Mouse (Mus musculus) neural tube, embryonic 12.5 days (tissue): ENCODE measurements around the gene Adrb1. TPM values are rescaled to one million over a fixed set of nuclear protein-coding genes. Genes with fewer than 3 reads are reported as not detected.

ENCODE experiments used
- ATAC-seq: fragments of 200-750 bp; cut with Nextera tagmentation; 2 replicates; pipeline ENCODE4 v1.8.0; 2017; ENCODE audit warnings: low read depth, mild to moderate bottlenecking, moderate TSS enrichment, moderate library complexity; ENCODE audit not compliant: low FRiP score
- H3K27ac ChIP-seq: fragments of 300-500 bp; sonication (generic); 2 replicates; pipeline ENCODE4 v1.5.1; 2016
- H3K27me3 ChIP-seq: fragments of 300-500 bp; sonication (generic); replicated peaks from 2 replicates; pipeline ENCODE4 v1.6.1; 2016; ENCODE audit warnings: mild to moderate bottlenecking
- H3K36me3 ChIP-seq: fragments of 300-500 bp; sonication (generic); 2 replicates; pipeline ENCODE4 v1.6.1; 2016; ENCODE audit warnings: mild to moderate bottlenecking
- H3K4me1 ChIP-seq: fragments of 300-500 bp; sonication (generic); 2 replicates; pipeline ENCODE4 v1.6.1; 2016
- H3K4me2 ChIP-seq: fragments of 300-500 bp; sonication (generic); replicated peaks from 2 replicates; pipeline ENCODE4 v1.6.1; 2016; ENCODE audit warnings: mild to moderate bottlenecking
- H3K4me3 ChIP-seq: fragments of 300-500 bp; sonication (generic); 2 replicates; pipeline ENCODE4 v1.5.1; 2016
- H3K9ac ChIP-seq: fragments of 300-500 bp; sonication (generic); 2 replicates; pipeline ENCODE4 v1.6.1; 2016; ENCODE audit warnings: mild to moderate bottlenecking
- H3K9me3 ChIP-seq: fragments of 300-500 bp; sonication (generic); 2 replicates; pipeline ENCODE4 v1.6.1; 2016; ENCODE audit warnings: mild to moderate bottlenecking
- WGBS: fragments of 180-500 bp; shearing (Covaris S2); methylation state at CpG from one replicate; pipeline ENCODE4 v1.1.7; 2016; 5-methylcytosine and 5-hydroxymethylcytosine counted together
- polyA plus RNA-seq: library from polyadenylated mRNA; unstranded; fragments of >200 nt; fragmentation: Nextera tagmentation; extraction: Ambion mirVana; gene quantifications from 2 replicates; pipeline ENCODE4 v1.2.1, GENCODE M21; 2016

The Adrb1 gene
- polyA plus RNA-seq, 1 experiment from 2014 or later: 0.30 TPM

GRCm38 (mm10) chr19:56760306-56760940 lies 38.4 kb downstream of the Adrb1 start:
- WGBS: 90% methylated on average over 8 of the region's 8 CpGs
- ATAC-seq: no peak

GRCm38 (mm10) chr19:56761096-56761495 lies 39.1 kb downstream of the Adrb1 start:
- Histone ChIP-seq H3K4me1 (no peaks in the 10 kb centered on the region), H3K36me3 (no peaks in the 10 kb centered on the region), H3K9me3 (no peaks in the 10 kb centered on the region), H3K4me2 (no peak overlapping the region), H3K27ac (no peak overlapping the region), H3K9ac (no peak overlapping the region), H3K4me3 (no peak overlapping the region), H3K27me3 (no peaks in the 10 kb centered on the region)
- ATAC-seq: no peak
- 86% methylated on average over 5 of the region's 5 CpGs for WGBS

More at GRCm38 (mm10) chr19:56760306-56760940, 38.4 kb downstream of the Adrb1 start:
- Histone ChIP-seq H3K4me1 (no peaks in the 10 kb centered on the region), H3K27ac (no peak overlapping the region), H3K27me3 (no peaks in the 10 kb centered on the region), H3K9me3 (no peaks in the 10 kb centered on the region), H3K36me3 (no peaks in the 10 kb centered on the region), H3K4me2 (no peak overlapping the region), H3K4me3 (no peak overlapping the region), H3K9ac (no peak overlapping the region)

- WGBS: 84% methylated on average over 2 of the region's 2 CpGs
- no peaks in the 10 kb centered on the region for H3K27me3 ChIP-seq
- no peaks in the 10 kb centered on the region for H3K9me3 ChIP-seq
- no peak overlapping the region for H3K27ac ChIP-seq
- H3K4me3 ChIP-seq: no peak overlapping the region
- H3K4me1 ChIP-seq: no peaks in the 10 kb centered on the region
- H3K36me3 ChIP-seq: no peaks in the 10 kb centered on the region
- no peak overlapping the region for H3K9ac ChIP-seq
- no peak for ATAC-seq
- H3K4me2 ChIP-seq: no peak overlapping the region
Observed at GRCm38 (mm10) chr19:56761727-56762126, 39.7 kb downstream of the Adrb1 start.

DNA sequence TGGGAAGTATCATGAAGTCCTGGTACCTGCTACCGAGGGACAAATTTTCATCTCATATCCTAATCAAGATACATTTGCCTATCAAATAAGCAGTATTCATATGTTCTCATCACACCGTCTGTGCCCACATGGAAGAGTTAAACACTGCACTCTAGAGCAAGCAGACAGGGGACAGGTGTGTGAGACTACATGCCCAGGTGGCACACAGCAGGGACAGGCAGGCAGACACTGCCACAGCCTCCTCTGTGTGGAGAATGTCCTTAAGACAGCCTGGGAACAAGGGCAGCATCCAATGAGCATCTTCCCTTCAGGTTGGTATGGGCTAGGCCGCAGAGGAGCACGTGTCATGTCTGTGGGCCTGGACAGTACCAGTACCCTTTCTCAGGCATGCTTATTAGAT lies 40.7 kb downstream of the Adrb1 start:
- no peak overlapping the region for H3K27ac ChIP-seq
- no peak overlapping the region for H3K4me3 ChIP-seq
- H3K9ac ChIP-seq: no peak overlapping the region
- 98% methylated on average over 4 of the region's 4 CpGs for WGBS
- no peaks in the 10 kb centered on the region for H3K4me1 ChIP-seq
- H3K9me3 ChIP-seq: no peaks in the 10 kb centered on the region
- ATAC-seq: no peak
- H3K36me3 ChIP-seq: no peaks in the 10 kb centered on the region
- no peaks in the 10 kb centered on the region for H3K27me3 ChIP-seq
- H3K4me2 ChIP-seq: no peak overlapping the region

DNA sequence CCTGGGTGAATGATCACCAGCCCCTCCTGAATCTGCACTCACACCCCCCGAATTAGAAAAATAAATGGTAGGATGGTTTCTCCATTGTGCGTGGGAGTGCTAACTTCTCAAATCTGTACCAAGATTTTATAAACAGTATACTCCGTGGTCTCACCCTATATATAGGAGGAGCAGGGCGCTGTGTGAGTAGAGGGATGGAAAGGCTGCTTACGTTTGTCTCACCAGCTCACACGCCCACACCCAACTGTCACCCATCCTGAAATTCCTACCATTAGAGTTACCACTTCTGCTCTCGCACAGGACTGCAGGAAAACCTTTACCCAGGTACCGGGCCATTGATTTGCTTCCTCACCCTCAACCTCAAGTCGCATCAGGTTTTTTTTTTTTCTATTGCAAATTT lies 47.0 kb downstream of the Adrb1 start:
- no peaks in the 10 kb centered on the region for H3K27me3 ChIP-seq
- H3K4me3 ChIP-seq: no peak overlapping the region
- no peaks in the 10 kb centered on the region for H3K9me3 ChIP-seq
- no peak overlapping the region for H3K27ac ChIP-seq
- no peaks in the 10 kb centered on the region for H3K36me3 ChIP-seq
- WGBS: 90% methylated on average over 9 of the region's 9 CpGs
- no peak overlapping the region for H3K4me2 ChIP-seq
- ATAC-seq: no peak
- H3K4me1 ChIP-seq: no peaks in the 10 kb centered on the region
- no peak overlapping the region for H3K9ac ChIP-seq

DNA sequence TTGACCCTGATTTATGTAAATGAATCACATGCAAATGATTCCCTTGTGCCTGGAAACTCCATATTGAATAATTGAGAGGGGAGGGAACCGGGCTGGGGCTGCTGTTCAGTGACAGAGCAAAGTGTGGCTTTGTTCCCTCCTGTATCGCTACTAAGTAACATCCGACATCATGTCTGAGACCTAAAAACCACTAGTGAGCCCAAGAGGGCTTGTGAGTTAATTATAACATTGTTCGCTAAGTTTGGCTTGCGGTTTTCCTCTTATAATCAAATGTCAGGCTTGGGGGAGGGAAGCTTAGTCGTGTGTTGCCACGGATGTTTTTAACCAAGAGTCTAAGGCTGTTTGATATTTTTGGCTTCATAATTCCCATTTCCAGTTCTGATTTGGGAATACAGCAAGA lies 50.2 kb downstream of the Adrb1 start:
- Histone ChIP-seq H3K27me3 (peaks cover 11% of the 10 kb centered on the region), H3K9me3 (no peaks in the 10 kb centered on the region), H3K4me1 (peaks cover 7% of the 10 kb centered on the region; the same call in 1 of the 2 replicates), H3K36me3 (no peaks in the 10 kb centered on the region), H3K4me2 (no peak overlapping the region), H3K9ac (no peak overlapping the region), H3K27ac (no peak overlapping the region), H3K4me3 (no peak overlapping the region)
- ATAC-seq: no peak
- WGBS: 88% methylated on average over 7 of the region's 7 CpGs

GRCm38 (mm10) chr19:56773393-56773971 lies 51.5 kb downstream of the Adrb1 start:
- ATAC-seq: no peak
- 49% methylated on average over 10 of the region's 10 CpGs for WGBS
- Histone ChIP-seq H3K9ac (no peak overlapping the region), H3K4me1 (peaks cover 7% of the 10 kb centered on the region; the same call in 1 of the 2 replicates), H3K9me3 (no peaks in the 10 kb centered on the region), H3K4me2 (no peak overlapping the region), H3K27ac (no peak overlapping the region), H3K27me3 (peaks cover 19% of the 10 kb centered on the region), H3K36me3 (no peaks in the 10 kb centered on the region), H3K4me3 (no peak overlapping the region)

GRCm38 (mm10) chr19:56774408-56774962 lies 52.5 kb downstream of the Adrb1 start:
- 79% methylated on average over 9 of the region's 9 CpGs for WGBS
- ATAC-seq: no peak
- Histone ChIP-seq H3K4me2 (no peak overlapping the region), H3K27me3 (peaks cover 19% of the 10 kb centered on the region), H3K36me3 (no peaks in the 10 kb centered on the region), H3K9ac (no peak overlapping the region), H3K4me1 (peaks cover 7% of the 10 kb centered on the region; the same call in 1 of the 2 replicates), H3K4me3 (no peak overlapping the region), H3K27ac (no peak overlapping the region), H3K9me3 (no peaks in the 10 kb centered on the region)

- 35% methylated on average over 24 of the region's 24 CpGs for WGBS
- Histone ChIP-seq H3K4me1 (peaks cover 7% of the 10 kb centered on the region; the same call in 1 of the 2 replicates), H3K27me3 (peaks cover 19% of the 10 kb centered on the region), H3K4me3 (no peak overlapping the region), H3K36me3 (no peaks in the 10 kb centered on the region), H3K27ac (no peak overlapping the region), H3K4me2 (peak overlapping the region; percentile 59), H3K9ac (peak overlapping the region; percentile 23; the same call in 1 of the 2 replicates), H3K9me3 (no peaks in the 10 kb centered on the region)
- ATAC-seq: no peak
Observed at GRCm38 (mm10) chr19:56774971-56775892, 53.2 kb downstream of the Adrb1 start.

- Histone ChIP-seq H3K9me3 (no peaks in the 10 kb centered on the region), H3K9ac (peak overlapping the region; percentile 23; the same call in 1 of the 2 replicates), H3K4me1 (peaks cover 7% of the 10 kb centered on the region; the same call in 1 of the 2 replicates), H3K36me3 (no peaks in the 10 kb centered on the region), H3K27me3 (peaks cover 19% of the 10 kb centered on the region), H3K4me3 (no peak overlapping the region), H3K4me2 (peak overlapping the region; percentile 59), H3K27ac (no peak overlapping the region)
- WGBS: 4% methylated on average over 18 of the region's 18 CpGs
- no peak for ATAC-seq
Observed at GRCm38 (mm10) chr19:56775893-56776718, 54.1 kb downstream of the Adrb1 start.

DNA sequence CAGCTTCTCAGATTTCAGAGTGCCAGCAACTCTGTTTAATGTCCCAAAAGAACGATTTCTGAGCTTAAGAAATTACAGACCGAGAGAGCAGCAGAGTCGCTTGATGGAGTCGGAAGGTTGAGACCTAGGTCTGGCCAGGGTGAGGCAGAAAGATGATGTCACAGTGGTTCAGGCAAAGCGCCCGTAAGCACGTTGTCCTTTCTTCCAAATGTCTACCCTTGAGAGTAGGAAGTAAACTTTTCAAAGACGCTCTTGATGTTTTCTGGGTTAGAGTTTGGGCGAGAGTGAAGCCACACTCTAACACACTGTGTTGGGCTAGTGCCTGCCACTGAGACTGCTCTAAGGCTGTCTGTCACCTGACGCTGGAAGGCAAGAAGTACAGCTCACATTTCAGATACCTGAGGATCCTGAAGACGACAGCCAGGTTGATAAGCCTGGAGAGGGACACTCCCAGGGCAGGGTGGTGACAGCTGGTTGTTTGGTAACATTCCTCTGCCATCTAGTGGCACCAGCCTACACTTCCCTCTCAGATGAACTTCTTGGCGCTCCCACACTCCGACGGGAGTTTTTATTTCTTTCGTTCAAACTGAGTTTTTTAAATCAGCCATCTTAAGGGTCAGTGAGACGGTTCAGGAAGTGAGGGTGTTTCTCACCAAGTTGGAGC lies 54.9 kb downstream of the Adrb1 start:
- WGBS: 43% methylated on average over 16 of the region's 16 CpGs
- Histone ChIP-seq H3K9me3 (no peaks in the 10 kb centered on the region), H3K36me3 (no peaks in the 10 kb centered on the region), H3K27me3 (peaks cover 19% of the 10 kb centered on the region), H3K4me1 (peaks cover 7% of the 10 kb centered on the region; the same call in 1 of the 2 replicates), H3K27ac (no peak overlapping the region), H3K4me3 (no peak overlapping the region), H3K4me2 (no peak overlapping the region), H3K9ac (no peak overlapping the region)
- ATAC-seq: no peak
